Mouse (Mus musculus) frontal cortex, postnatal 36 days (tissue): ENCODE results near the gene Hoxc9.

Source experiments
- DNase-seq, 2 experiments: peaks; one replicate each; pipeline ENCODE4 v3.0.0; 2022; ENCODE audit warnings: low spot score in 2 of 2

Hoxc9 gene

GRCm38 (mm10) chr15:102999183-102999831 lies 23.1 kb downstream of the Hoxc9 start:
- DNase-seq: no peak

- DNase-seq: no peak
Observed at GRCm38 (mm10) chr15:102999955-103000354, 23.7 kb downstream of the Hoxc9 start.

GRCm38 (mm10) chr15:103000501-103000901 lies 24.3 kb downstream of the Hoxc9 start:
- DNase-seq: no peak

DNA sequence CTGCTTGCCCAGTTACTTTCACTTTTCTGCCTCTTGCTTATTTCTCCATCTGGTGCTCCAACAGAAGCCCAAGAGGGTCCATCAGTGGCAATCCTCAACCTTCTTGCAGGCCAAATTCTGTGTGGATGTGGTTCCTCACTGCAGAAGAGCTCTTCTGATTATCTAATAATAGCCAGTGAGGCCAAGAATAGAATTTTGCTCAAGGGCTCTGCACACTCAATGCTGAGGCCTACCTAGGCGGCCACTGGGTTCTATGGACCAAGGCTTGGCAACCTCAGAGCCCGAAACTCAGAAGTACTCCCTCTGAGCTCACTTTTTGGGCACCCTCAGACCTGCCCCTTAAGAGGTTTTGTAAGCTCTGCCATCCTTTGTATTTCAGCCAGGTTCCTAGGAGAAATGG lies 25.1 kb downstream of the Hoxc9 start:
- no peak for DNase-seq

DNA sequence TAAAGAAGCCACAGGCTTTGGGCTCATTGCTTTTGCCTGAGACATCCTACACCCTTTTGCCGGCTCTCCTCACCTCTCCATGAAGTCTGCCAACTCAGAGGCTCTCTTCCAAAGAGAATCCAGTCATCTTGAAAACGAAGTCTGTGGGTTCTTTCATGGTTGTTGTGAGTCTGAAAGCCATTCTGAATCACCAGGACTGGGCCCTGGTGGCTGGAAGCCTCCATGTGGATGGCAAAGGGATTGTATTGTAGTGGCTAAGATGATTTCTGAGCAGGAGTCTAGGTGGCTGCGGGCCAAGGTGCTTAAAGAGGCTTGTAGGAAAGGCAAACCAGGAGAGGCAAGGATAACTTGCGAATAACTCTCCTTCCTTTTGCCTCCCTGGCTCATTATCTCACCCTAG lies 25.9 kb downstream of the Hoxc9 start:
- DNase-seq: no peak

DNA sequence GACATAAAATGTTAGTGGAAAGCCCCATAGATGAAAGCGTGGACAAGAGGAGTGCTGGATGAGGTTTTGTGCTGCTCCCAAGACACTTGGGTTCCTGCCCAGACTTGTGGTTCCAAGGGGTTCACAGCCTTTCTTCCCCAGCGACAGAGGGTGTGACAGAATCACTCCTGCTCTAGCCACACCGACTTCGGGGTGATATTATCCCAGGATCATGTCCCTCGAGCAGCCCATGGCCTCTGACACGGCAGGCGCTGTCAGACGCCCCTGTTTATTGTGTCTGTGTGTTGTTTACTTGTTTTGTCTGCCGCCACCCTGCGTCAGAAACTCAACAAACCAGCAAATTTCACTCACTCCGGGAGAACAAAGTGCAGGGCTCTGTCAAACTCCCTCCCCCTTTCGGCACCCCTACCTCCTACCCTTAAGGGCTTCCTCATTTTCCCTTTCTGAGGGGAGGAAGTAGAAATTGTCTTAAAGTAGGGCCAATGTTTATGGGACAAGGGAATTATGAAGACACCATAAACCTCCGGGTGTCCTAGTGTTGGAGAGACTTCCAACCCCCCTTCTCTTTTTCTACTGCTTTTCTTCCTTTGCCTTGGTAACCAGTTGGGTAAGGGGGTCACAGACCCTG lies 26.7 kb downstream of the Hoxc9 start:
- no peak for DNase-seq

GRCm38 (mm10) chr15:103005308-103005707 lies 29.1 kb downstream of the Hoxc9 start:
- DNase-seq: no peak

DNA sequence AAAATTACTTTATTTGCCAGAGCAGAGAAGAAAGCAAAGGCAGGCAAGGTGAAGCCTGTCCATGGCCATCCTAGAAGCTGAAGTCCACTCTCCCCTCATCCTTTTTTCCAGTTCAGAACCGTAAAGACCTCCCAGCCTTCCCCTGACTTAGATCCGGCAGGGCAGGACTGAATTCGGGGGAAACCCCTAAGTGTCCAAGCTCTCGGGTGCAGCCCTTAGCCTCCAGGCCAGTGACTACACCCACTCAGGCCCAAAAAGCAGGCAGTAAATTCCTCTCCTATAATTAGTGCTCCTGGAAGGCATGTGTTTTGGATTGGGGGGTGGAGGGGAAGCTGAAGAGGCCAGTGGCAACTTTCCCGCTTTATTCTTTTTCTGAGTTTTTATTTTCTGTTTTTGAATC lies 29.6 kb downstream of the Hoxc9 start:
- DNase-seq: no peak

DNA sequence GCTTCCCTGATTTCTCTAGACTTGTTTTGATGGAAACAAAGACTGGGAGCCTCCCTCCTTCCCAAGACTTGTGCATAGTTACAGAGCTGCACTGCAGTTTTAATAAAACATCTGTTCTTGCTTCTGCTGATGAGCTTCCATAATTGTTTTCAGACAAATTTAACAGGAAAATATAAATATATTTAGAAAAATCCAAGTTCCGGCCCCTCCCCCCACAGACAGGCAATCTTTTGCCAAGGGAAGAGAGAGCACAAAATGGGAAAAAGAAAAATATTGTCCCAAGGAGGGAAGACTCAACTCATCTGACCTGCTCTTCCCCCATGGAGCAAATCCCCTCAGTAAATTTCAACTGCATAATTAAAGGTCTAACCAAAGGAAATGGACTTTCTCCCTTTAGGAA lies 30.1 kb downstream of the Hoxc9 start:
- no peak for DNase-seq

GRCm38 (mm10) chr15:103009265-103010111 lies 33.2 kb downstream of the Hoxc9 start:
- no peak for DNase-seq

DNA sequence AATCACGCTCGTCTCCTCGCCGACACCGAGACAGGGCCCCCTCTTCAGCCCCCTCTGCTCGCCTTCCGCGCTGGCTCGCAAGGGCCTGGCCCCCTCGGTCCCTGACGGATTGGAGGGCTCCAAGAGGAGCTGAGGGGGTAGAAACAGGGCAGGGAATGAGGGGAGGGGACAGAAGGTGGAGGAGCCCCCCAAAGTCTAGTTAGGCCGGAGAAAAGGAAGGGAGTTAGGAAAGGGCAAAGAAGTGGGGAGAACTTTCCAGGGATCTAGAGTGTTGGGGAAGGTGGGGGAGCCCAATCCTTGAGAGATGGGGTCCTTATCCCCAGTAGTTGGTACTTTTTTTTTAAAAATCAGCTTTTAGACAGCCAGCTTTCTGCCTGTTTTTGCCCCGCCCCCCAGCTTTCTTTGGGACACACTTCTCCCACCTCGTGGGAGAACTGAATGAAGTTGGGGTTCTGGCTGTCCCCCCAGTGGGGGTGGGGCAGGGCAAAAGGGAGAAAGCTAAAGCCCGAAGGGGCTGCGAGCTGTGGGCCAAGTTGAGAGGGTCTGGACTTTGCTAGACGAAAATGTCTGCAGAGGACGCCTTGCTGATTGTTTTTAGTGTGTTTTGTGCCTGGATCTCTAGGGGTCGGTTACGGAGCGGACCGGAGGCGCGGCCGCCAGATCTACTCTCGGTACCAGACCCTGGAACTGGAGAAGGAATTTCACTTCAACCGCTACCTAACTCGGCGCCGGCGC lies 34.0 kb downstream of the Hoxc9 start:
- no peak for DNase-seq

DNA sequence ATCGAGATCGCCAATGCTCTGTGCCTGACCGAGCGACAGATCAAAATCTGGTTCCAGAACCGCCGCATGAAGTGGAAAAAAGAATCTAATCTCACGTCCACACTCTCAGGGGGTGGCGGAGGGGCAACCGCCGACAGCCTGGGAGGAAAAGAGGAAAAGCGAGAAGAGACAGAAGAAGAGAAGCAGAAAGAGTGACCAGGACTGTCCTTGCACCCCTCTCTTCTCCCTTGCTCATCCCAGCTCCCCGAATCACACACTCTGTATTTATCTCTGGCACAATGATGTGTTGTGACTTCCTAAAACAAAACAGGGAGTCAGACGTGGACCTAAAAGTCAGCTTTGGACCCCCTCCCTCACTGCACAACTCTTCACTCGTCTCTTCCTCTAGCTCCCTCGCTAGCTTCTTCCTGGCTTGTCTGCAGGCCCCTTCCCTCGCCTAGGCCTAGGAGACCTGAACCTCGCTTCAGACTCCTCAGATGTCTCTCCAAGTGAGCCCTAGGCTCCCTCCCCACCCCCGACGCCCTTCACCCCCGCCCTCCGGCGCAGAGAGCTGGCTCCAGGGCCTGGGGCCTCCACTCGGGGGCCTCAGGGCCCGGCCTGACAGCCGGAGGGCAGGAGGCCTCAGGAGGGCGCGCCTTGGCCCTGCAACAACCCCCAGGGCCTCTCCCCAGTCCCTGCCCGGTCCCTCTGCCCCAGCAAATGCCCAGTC lies 34.8 kb downstream of the Hoxc9 start:
- no peak for DNase-seq

DNA sequence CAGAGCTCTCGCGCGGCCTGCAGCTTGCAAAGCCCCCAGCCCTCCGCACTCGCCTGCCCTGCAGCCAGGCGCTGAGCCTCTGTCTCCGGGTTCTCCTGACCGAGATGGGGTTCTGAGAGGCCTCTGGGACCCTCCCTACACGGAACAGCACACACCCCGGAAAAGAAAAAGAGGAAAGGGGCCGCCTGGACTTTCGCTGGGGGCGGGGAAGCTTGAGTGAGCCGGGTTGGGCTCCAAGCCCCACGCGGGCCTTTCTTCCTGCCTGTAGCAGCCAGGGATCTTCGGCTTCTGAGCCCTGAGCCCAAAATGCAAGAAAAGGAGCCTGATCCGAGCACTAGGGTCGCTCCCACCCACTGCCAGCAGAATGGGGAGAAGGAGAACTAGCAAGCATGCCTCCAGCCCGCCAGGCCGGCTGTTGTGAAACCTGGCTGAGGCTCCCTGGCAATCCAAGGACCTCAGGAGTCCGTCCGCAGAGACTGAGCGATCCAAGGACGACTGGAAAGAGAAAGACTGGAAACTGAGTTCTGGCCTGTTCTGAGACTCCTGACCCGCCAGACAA lies 35.8 kb downstream of the Hoxc9 start:
- DNase-seq: no peak

GRCm38 (mm10) chr15:103013238-103013984 lies 37.2 kb downstream of the Hoxc9 start:
- no peak for DNase-seq

DNA sequence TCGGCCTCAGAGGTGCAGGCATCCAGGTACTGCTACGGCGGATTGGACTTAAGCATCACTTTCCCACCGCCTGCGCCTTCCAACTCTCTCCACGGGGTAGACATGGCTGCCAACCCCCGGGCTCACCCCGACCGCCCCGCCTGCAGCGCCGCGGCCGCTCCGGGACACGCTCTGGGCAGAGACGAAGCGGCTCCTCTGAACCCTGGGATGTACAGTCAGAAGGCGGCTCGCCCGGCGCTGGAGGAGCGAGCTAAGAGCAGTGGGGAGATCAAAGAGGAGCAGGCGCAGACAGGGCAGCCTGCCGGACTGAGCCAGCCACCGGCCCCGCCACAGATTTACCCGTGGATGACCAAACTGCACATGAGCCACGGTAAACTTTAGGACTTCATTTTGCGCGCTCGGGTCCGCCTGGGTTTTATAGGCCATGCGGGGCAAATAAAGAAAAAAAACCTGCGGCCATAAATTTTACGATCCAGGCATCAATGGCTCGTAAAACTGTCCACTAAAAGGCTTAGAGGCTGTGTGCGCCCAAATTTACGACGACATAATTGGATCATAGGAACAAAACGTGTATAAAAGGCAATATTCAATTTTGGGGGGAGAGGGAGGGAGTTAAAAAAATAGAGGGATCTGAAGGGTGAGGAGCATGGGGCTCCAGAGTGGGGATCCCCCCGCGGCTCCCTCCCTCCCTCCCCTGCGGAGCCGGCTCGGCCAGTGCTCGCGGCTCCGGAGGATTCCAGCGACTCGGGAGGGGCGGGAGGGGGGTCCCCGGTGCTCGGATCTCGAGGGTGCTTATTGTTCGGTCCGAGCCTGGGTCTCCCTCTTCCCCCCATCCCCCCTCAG lies 38.1 kb downstream of the Hoxc9 start:
- DNase-seq: no peak

GRCm38 (mm10) chr15:103015009-103015399 lies 38.8 kb downstream of the Hoxc9 start:
- no peak for DNase-seq

GRCm38 (mm10) chr15:103015406-103016166 lies 39.3 kb downstream of the Hoxc9 start:
- DNase-seq: no peak

- DNase-seq: no peak
Observed at GRCm38 (mm10) chr15:103018636-103019035, 42.4 kb downstream of the Hoxc9 start, which contains the start of gene Hoxc4. Hoxc4 (plus strand) TSS chr15:103018934.
